In genomic region chr8:34458300-34458699, GRCm38 (mm10) we compare ENCODE assay signal across 27 mouse cellular contexts.
DNase-seq lines count a peak whose midpoint lies in the region; ATAC-seq and TF ChIP-seq lines count a peak whose summit lies in the region.
"Had no signal": no experiment of that assay in that cellular context is flagged by ENCODE, and none has a peak within 500 bp of the region (broad histone marks: within the 10 kb centered on the region; RNA-seq: fewer than 3 reads in every experiment).

No protein-coding gene starts in this region.

- peaks cover 4 to 22% of the 10 kb centered on the region in 2 experiments for H3K4me1 ChIP-seq in CH12.LX (ENCODE audit: control insufficient read depth in 1 of 2, insufficient read depth in 2 of 2)
- peaks cover 18% of the 10 kb centered on the region; the same call in 1 of the 2 replicates for H3K4me1 ChIP-seq in embryonic facial prominence, embryonic 10.5 days
- H3K4me1 ChIP-seq: embryonic facial prominence, embryonic 12.5 days; embryonic facial prominence, embryonic 15.5 days; forebrain, embryonic 12.5 days; forebrain, embryonic 15.5 days; hindbrain, embryonic 13.5 days had no signal

- peaks cover 42% of the 10 kb centered on the region for H3K27me3 ChIP-seq in CH12.LX (replicated peaks)
- H3K27me3 ChIP-seq in embryonic facial prominence, embryonic 10.5 days (replicated peaks; ENCODE audit: low read depth, poor library complexity, severe bottlenecking), result no peaks in the 10 kb centered on the region
- H3K27me3 ChIP-seq: embryonic facial prominence, embryonic 12.5 days; embryonic facial prominence, embryonic 15.5 days; forebrain, embryonic 12.5 days; forebrain, embryonic 15.5 days; hindbrain, embryonic 13.5 days; Patski had no signal

- no peaks in the 10 kb centered on the region for H3K79me2 ChIP-seq in CH12.LX (replicated peaks; ENCODE audit: control insufficient read depth, extremely low read depth, insufficient read depth, poor library complexity, severe bottlenecking)

- ATAC-seq in granulocyte monocyte progenitor cell, adult 5-6 weeks (replicated peaks; ENCODE audit: poor library complexity, severe bottlenecking), result peak; percentile 35; the same call in 1 of the 2 replicates
- ATAC-seq in inflammation-experienced regulatory T-cells, adult 6 months, result peak; percentile 46
- ATAC-seq: forebrain, embryonic 15.5 days; hindbrain, embryonic 16.5 days; intestine, postnatal 0 days; Patski had no signal

- peaks cover 15% of the 10 kb centered on the region for H3K9me3 ChIP-seq in CH12.LX (replicated peaks; ENCODE audit: low read length)
- H3K9me3 ChIP-seq in embryonic facial prominence, embryonic 10.5 days, result peaks cover 5% of the 10 kb centered on the region; the same call in 1 of the 2 replicates
- H3K9me3 ChIP-seq: embryonic facial prominence, embryonic 15.5 days; forebrain, embryonic 12.5 days; forebrain, embryonic 15.5 days had no signal

- no peak overlapping the region for H3K4me3 ChIP-seq in CH12.LX (replicated peaks in 1 of 3; ENCODE audit: low read depth in 2 of 3, low read length in 2 of 3, poor library complexity in 1 of 3)
- H3K4me3 ChIP-seq in embryonic facial prominence, embryonic 10.5 days, result no peak overlapping the region
- H3K4me3 ChIP-seq: embryonic facial prominence, embryonic 12.5 days; embryonic facial prominence, embryonic 15.5 days; forebrain, embryonic 12.5 days; forebrain, embryonic 15.5 days; hindbrain, embryonic 10.5 days; hindbrain, embryonic 13.5 days had no signal

- in situ Hi-C loops in CH12.LX (cut with MboI; ENCODE audit: low pct_ligation_motif_present, low pct_unique_long_range_greater_than_20kb, low sequenced_read_pairs), result no loop called here

- no peak for TF ChIP-seq POLR2A in CH12.LX (IDR thresholded peaks at IDR 0.05; ENCODE audit: low read depth, low read length)

- whole genome bisulfite sequencing in embryonic facial prominence, embryonic 10.5 days, result 89% methylated on average over 8 of the region's 8 CpGs

- H3K9ac ChIP-seq in CH12.LX (ENCODE audit: insufficient read depth, low read depth), result no peak overlapping the region
- H3K9ac ChIP-seq: embryonic facial prominence, embryonic 12.5 days; embryonic facial prominence, embryonic 15.5 days; forebrain, embryonic 12.5 days; forebrain, embryonic 15.5 days; hindbrain, embryonic 13.5 days had no signal

- no peaks in the 10 kb centered on the region for H3K36me3 ChIP-seq in CH12.LX (replicated peaks in 1 of 2; ENCODE audit: control insufficient read depth in 1 of 2, insufficient read depth in 1 of 2, low read length in 1 of 2)
- no peaks in the 10 kb centered on the region for H3K36me3 ChIP-seq in embryonic facial prominence, embryonic 10.5 days (replicated peaks)
- H3K36me3 ChIP-seq: embryonic facial prominence, embryonic 12.5 days; embryonic facial prominence, embryonic 15.5 days; forebrain, embryonic 12.5 days; forebrain, embryonic 15.5 days; G1E; hindbrain, embryonic 10.5 days; hindbrain, embryonic 13.5 days had no signal

- no peak overlapping the region for H3K4me2 ChIP-seq in CH12.LX (ENCODE audit: insufficient read depth, low read depth, poor library complexity, severe bottlenecking)
- H3K4me2 ChIP-seq: embryonic facial prominence, embryonic 12.5 days; embryonic facial prominence, embryonic 15.5 days; forebrain, embryonic 12.5 days; forebrain, embryonic 15.5 days; heart, embryonic 11.5 days; hindbrain, embryonic 13.5 days had no signal

- no peak overlapping the region for H3K27ac ChIP-seq in CH12.LX (ENCODE audit: insufficient read depth, low read depth)
- H3K27ac ChIP-seq in embryonic facial prominence, embryonic 10.5 days (replicated peaks), result no peak overlapping the region
- H3K27ac ChIP-seq: embryonic facial prominence, embryonic 12.5 days; embryonic facial prominence, embryonic 15.5 days; forebrain, embryonic 12.5 days; forebrain, embryonic 15.5 days; hindbrain, embryonic 10.5 days; hindbrain, embryonic 13.5 days had no signal

- TF ChIP-seq CTCF in CH12.LX (conservative IDR thresholded peaks at IDR 0.05 in 1 of 2, IDR thresholded peaks at IDR 0.05 in 1 of 2; ENCODE audit: low read depth in 2 of 2, low read length in 2 of 2), result no peak

- peak; percentile 46; the same call in 1 of the 2 replicates for TF ChIP-seq EP300 in CH12.LX (IDR thresholded peaks at IDR 0.05; ENCODE audit: low read length)

- DNase-seq in CH12.LX (ENCODE audit: extremely low read depth), result peak; percentile 35
- no peak for DNase-seq in embryonic facial prominence, embryonic 10.5 days (ENCODE audit: low spot score)
- no peak for DNase-seq in kidney, postnatal 14 days
- DNase-seq in adrenal gland, adult 8-10 months, result no peak
- DNase-seq: adrenal gland, postnatal 14 days; B cell, adult 2 months; cerebellum, adult 11-12 months; cerebellum, adult 8-10 months; cerebellum, postnatal 10 days; cerebellum, postnatal 36 days; gastrocnemius, postnatal 10 days; gastrocnemius, postnatal 36 days; heart, adult 11 months; kidney, adult 2 months had no signal

- dilution Hi-C loops in CH12.LX (cut with MboI; ENCODE audit: extremely low pct_ligation_motif_present, extremely low pct_unique_long_range_greater_than_20kb, low sequenced_read_pairs), result no loop called here

- no peak for TF ChIP-seq RAD21 in CH12.LX (IDR thresholded peaks at IDR 0.05; ENCODE audit: low read depth, low read length)

TF ChIP-seq in CH12.LX, 34 proteins besides CTCF, POLR2A, EP300 and RAD21:
- TF ChIP-seq USF2 (conservative IDR thresholded peaks at IDR 0.05; ENCODE audit: low read depth, low read length) (no peak), BHLHE40 (IDR thresholded peaks at IDR 0.05; ENCODE audit: low read depth, low read length) (peak; percentile 56; the same call in 1 of the 2 replicates)
